Mouse (Mus musculus) lung, postnatal 0 days (tissue): ENCODE data around the gene Gm15517.

Source experiments
- CTCF ChIP-seq: IDR thresholded peaks from 2 replicates; pipeline ENCODE4 v1.5.1; 2016; ENCODE audit warnings: antibody characterized with exemption, mild to moderate bottlenecking
- EP300 ChIP-seq: IDR thresholded peaks from 2 replicates; pipeline ENCODE4 v1.6.1; 2016; ENCODE audit warnings: antibody characterized with exemption, mild to moderate bottlenecking, control low read depth

- no peak for TF ChIP-seq CTCF
- TF ChIP-seq EP300 = no peak
These were observed 21.3 kb upstream of the Gm15517 start for GRCm38 (mm10) chr7:44239913-44240312.
